Mouse (Mus musculus) erythroid progenitor cell, adult 5-6 weeks (primary cell): ENCODE data around the gene Nup210l. TPM values are rescaled to one million over a fixed set of nuclear protein-coding genes. Genes with fewer than 3 reads are reported as not detected.

Source experiments
- ATAC-seq: replicated peaks from 2 replicates; pipeline ENCODE4 v1.8.0; 2016; ENCODE audit warnings: moderate number of reproducible peaks, mild to moderate bottlenecking, moderate TSS enrichment, inconsistent platforms; ENCODE audit not compliant: poor library complexity, low FRiP score, severe bottlenecking
- total RNA-seq, 2 experiments: library from RNA; stranded (forward) in 1 of 2; stranded (reverse) in 1 of 2; fragments of 150-400 nt in 1 of 2; fragments of 186-747, 209-891 nt in 1 of 2; gene quantifications; 2 replicates each; pipeline versions ENCODE4 v1.2.3 to v1.2.4; 2015 to 2017; ENCODE audit warnings: low replicate concordance in 2 of 2

The Nup210l gene
- total RNA-seq (2015; ENCODE audit: low replicate concordance), result not detected in 2 replicates
- not detected in 2 replicates for total RNA-seq (2017; ENCODE audit: low replicate concordance)

DNA sequence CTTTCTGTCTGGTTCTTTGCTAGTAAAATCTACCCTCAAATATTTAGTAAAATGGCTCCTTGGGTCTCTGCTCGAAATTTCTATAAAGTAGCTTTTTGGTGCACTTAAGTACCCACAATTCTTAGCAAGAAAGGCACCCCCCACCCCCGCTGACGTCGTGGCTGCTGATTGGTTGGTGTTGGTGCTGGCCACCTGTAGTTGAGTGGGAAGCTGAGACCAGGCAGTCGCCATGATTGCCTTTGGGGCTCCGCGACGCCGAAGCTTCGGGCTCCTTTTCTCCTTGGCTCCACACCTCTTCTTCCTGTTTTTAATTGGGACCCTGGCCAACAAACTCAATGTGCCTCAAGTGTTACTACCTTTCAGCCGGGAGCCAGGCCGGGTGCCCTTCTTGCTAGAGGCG lies at the start of gene Nup210l:
Nup210l (plus strand) TSS at position 195 of the 400 bp plus-strand sequence.
- no peak for ATAC-seq

DNA sequence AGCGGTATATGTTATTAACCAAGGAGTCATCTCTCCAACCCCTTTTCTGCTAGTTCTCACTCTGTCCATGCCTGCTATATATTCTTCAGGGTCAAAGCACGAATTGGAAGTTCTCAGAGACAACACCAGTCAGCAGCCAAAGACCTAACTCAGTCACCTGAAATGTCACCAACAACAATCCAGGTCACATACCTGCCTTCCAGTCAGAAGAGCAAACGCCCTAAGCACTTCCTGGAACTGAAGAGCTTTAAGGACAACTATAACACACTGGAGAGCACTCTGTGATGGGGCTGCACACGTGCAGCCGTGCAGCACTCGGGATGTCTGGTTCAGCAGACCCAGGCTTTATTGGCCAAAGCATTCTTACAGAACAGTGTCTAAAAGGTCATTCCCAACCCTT lies 42.4 kb upstream of the Nup210l start:
- no peak for ATAC-seq

DNA sequence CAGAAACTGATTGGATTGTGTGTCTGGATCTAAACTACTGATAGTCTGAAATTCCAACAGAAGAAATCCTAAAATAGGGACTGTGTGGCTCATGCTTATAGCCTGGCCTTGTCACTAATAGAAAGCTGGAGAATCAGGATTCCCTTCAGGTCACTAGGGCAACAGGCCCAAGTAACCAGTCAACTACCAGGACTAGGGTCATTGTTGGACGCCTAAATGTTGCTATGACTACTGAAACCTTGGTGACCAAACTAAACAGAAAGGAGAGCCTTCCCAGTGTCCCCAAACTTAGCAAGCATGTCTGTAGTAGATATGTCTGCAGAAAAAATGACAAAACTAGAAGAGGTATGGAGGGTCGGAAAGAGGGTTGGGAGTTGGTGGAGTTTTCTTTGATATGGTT lies 41.4 kb upstream of the Nup210l start:
- no peak for ATAC-seq

DNA sequence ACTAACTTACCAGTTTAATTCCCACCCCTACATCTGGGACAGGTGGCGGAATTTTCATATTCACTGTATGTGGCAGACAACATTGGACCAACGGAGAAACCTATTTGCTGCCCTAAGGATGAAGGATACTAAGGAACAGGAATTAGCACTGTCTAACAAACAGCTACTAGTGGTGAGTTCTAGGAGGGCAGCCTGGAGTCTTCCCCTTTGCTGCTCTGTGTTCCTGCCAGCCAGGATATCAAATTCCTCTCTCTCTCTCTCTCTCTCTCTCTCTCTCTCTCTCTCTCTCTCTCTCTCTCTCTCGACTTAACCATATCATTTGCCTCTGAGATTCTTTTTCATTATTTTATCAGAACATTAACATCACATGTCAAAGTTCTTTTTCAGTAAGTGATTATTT lies 39.5 kb upstream of the Nup210l start:
- no peak for ATAC-seq

DNA sequence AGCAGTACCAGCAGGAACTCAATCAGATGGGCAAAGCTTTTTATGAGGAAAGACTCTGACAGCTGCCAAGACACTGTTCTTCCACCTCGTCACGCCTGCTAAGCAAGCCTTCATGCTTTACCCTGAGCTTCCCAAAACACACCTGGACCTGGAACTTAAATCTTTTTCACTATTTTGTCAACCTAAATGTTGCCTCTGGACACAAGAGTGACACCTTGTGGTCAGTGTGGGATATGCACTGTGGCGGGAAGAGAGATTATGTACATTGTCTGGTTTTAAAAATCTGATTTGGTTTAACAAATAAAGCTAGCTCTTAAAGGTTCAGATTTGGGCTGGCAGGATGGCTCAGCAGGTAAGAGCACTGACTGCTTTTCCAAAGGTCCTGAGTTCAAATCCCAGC lies 38.4 kb upstream of the Nup210l start:
- peak; percentile 75 for ATAC-seq

DNA sequence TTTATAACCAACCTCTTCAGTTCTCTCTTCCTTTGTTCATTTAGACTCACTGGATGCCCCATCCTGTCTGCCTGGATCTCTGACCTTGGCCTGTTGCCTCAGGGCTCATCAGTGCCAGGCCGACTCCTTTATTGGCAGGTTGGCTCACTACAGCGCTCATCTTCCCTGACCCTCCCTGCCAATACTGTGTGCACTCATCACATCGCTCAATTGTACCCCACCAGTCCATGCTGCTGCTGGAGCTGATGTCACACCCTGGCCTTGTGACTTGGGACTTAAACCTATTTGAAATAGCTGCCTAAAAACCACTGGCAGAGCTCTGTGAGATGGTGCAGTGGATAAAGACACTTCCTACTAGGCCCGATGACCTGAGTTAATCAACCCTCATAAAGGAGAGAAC lies 36.1 kb upstream of the Nup210l start:
- ATAC-seq, result no peak

DNA sequence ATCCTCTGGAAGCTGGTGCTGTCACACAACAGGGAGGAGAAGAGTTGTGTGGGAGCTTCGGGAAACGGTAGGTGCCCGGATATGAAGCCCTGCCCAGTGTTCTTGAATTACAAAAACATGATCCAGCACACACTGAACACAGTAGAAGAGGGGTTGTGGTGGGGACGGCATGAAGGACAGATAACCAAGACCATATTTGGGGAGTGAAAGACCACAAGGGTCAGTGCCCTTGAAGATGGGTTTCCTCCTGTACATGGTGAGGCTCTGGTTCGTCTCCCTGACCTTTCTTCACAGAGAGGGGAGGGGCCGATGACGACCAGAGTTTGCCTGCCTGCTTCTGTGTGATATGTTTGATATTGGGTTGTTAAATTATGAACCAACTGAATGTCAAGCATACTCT lies 34.2 kb upstream of the Nup210l start:
- no peak for ATAC-seq

DNA sequence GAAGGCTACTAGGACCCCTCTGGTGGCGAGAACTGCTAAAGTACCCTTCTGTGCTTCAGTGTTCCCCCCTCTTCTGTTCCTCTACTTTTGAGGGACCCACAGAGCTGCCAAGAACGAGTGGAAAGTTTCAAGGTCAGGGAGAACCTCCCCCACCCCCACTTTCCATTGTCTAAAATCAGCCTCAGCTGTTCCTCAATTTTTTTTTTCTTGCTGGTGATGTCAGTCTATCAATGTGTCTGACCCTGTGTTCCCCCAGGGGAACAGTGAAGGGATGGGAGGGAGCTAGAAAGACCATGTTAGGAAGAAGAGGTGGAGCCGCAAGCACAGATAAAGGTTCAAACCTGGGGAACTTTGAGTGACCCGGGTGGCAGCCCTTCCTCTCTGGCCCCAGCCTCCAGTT lies 31.6 kb upstream of the Nup210l start, which contains the start of gene Tpm3:
Tpm3 (plus strand) TSS at position 356 of the 400 bp plus-strand sequence.
- no peak for ATAC-seq

DNA sequence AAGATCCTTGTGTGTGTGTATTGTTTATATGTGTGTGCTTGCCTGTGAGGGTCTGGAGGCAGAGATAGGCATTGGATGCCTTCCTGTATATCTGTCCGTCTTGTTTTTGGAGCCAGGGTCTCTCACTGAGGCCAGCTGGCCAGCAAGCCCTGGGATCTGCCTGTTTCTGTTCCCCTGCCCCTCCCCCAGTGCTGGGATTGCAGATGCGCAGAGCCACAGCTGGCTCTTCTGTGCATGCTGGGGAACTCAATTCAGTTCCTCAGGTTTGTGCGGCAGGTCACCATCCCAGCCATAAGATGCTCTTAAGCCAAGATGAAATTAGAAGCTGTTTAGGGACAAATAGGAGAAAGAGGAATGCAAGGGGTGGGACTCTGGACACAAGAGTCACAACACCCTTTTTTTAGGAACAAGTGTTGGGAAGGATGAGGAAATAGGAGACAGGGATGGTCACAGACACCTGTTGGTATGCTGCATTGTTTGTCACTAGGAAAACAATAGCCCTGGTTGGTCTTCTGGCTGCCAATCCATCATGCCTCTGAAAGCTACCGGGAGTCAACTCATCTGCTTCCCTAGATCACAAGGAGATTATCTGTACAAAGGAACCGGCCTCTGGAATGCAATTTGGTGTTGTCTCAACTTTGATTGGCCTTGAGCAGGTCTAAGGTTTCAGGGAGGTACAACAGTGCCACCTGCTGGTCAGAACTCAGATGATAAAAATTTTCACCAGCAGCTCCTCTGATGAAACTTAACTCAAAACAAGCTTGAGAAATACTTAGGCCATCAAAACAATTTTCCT lies 26.8 kb upstream of the Nup210l start:
- ATAC-seq, result no peak

DNA sequence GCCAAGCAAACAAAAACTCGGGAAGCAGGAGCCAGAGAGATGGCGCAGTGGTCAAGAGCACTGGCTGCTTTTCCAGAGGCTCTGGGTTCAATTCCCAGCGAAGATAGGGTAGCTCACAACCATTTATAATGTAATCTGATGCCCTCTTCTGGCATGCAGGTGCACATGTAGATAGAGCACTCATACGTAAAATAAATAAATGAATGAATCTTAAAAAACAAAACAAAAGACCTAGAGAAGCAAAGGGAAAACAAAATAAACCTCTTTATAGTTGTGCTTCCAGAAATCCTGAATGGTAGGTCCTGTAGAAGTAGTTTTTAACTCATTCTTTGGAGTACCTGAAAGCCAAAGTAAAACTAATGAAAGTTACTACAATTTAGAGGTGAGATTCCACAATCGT lies 25.7 kb upstream of the Nup210l start:
- ATAC-seq, result no peak

DNA sequence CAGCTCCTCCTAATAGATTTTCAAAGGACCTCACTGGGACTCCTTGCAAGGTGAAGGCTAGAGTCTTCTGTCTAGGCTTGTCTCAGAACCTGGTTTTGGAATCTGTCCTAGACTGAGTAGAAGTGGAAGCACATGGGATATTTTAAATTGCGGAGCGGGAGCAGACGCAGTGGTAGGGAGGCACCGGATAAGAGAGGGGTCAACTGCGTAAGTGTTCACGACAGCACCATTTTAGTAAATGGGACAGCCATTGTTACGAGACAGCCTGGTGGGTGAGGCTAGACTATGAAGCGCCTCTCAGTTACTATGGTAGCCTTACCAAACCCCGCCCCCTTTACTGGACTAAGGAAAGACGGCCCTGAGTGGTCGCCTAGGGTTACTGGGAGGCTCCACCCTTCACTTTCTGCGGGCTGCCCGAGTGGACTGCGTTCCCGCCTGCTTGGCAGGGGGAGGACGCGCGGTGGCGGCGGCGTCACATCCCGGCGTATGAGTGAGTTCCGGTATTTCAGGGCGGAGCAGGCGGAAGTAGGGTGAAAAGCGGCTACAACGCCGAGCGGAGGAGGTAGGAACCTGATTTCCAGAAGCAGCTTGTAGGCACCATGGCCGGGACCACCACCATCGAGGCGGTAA lies 24.7 kb upstream of the Nup210l start:
- peak; percentile 92 for ATAC-seq

DNA sequence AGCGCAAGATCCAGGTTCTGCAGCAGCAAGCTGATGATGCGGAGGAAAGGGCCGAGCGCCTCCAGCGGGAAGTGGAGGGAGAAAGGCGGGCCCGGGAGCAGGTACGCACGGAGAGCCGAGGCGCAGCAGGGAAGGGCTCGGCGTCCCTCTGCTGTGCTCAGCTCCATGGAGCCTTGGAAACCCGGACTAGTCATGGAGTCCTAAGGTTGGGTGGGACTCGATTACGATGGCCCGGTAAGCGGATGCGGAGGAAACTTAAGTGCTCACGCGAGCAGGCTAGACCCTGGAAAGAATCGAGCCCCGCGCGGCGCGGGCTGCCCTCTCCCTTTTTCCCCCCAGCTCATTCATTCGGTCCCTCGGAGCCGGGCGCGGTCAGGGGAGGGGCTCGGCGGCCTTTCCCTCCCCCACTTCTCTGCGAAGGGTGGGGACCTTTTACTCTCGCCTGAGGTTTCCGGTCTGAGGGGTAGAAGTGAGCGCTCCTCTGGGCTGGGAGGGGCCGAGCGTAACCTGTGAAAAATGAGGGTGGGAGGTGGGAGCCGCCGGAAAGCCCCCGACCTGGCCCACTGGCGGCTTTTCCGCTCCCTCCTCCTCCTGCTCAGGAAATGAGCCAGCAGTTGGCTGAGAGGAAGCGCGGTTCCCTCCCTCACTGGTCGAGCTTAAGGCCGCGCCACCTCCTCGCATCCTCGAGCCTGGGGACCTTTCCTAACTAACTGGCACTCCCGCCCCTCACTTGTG lies 24.0 kb upstream of the Nup210l start:
- ATAC-seq, result peak; percentile 67

DNA sequence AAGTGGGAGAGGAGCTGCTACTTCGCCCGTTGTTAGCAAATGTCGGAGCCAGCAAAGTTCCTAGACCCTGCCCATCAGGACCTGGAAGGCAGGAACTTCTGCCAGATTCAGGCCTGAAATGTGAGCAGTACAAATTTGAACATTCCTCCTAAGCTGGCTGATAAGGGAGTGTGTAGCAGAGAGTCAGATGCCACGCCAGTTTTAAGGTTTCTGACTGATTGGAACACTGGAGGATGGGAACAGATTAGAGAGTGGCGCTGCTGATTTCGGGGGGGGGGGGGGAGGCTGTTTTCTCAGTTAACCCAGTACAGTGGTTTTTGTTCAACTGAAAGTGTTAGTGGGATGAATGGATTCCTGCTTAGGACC lies 23.5 kb upstream of the Nup210l start:
- 0 out of 2 replicates have a peak, but pooled peaks have one; percentile 2 for ATAC-seq

DNA sequence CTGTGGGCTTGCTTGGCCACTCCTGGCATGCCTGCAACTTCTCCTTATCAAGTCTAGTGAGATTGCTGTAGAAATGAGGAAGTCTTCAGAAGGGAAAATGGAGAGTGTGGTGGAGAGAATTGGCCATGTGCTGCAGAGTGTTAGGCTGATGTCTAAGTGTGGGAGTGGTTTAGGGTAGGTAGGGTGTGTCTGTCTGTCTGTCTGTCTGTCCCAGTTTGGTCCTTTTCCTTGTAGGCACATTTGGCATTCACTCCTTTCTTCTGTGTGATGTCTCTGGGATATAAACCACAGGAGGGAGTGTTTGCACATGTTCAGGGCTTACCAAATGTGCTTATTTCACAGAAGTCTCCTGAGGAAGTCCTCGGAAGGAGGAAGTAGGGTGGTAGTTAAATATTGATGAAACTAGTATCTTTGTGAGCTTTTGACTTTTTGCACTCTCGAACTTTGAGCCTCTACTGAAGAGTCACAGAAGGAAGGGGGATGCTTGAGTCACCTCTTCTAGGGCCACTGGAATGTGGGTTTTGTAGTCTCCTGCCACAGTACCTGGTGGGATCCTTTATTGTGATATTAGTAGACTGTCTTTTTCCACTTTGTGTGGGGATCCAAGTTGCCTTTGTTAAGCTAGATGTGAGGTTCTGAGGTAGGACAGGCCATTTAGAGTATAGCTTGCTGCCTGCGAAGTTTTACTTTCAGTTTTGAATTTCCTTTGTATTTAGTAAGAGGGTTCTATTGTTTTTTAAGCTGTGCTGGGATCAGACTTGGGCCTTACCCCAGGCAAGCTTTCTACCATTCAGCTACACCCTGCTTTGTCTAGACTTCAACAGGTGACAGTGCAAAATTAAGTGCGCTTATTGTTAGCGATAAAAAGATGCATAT lies 22.3 kb upstream of the Nup210l start:
- no peak for ATAC-seq

DNA sequence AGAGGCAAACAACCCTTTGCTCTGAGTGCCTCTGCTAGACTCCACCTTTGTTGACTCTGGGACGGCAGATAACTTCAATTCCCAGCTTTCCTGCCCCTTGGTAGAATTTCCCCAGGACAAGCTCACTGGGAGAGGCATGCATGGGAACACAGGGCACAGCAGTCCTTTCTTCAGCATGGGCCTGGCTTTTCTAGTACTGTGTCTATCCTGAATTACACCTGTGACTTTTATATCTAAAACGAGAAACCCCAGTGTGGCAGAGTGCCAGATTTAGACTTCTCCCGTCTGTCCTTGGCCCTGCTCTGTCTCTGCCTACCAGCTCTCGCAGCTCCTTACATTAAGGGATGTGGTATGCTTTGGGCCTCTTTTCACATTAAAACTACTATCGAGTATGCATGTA lies 20.9 kb upstream of the Nup210l start:
- no peak for ATAC-seq

DNA sequence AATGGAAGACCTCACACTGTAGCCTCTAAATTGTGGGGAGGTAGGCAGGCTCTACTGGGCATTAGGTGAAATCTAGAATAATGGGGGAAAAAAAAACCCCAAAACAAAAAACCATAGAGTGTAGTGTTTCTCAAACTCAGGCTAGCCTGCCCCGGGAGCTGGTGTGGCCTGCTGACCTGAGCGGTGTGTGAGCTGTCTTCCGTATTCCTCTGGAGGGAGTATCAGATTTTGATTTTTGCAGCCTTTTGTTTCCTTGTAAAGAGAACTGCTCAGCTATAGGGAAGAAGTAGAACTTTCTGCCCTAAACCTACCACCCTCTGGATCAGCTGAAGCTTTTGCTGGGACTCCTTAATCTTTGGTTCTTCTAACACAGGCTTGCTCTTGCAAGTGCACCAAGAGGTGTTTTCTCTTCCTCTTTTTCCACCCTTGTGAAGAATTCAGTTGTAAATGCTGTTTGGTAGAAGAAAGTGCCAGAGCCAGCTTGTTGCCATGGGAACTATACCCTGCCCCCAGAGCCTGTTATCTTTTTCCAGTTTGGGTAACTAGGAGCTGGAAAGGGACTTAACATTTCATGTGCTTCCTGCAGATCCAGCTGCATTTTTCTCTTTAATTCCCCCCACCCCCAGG lies 20.1 kb upstream of the Nup210l start:
- no peak for ATAC-seq

DNA sequence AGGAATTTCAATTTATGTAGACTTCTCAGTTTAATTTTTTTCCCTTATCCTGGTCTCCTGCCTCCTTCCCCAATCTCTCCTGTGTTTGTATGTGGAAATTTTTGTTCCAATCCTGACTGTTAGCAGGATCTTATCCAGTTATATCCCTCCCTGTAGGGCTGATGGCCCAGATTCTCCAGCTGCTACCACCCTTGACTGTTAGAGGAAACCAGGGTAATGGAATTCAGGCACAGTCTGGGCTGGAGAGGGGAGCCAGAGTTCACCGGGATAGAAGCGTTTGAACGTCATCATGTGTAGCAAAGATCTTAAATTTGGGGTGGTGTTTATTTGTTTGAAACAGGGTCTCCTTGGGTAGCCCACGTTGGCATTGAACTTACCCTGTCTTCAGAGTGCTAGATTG lies 19.1 kb upstream of the Nup210l start:
- no peak for ATAC-seq

DNA sequence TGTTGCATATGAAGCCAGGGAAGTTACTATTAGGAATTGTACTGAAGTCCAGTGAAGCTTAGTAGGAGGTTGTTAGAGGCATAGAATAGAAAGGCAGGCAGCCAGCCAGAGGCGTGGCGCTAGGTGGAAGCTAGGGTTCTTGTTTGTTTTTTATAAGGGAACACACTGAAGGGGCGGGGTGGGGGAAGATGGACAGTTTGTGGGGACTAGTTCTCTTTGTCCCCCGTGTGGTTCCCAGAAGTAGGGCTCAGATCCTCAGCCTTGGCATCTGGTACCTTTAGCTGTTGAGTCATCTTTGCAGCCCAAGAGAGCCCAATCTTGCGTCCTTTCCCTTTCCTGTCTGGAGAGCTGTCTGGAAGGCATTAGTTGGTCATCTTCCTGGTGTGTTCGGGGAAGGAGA lies 18.7 kb upstream of the Nup210l start:
- no peak for ATAC-seq

DNA sequence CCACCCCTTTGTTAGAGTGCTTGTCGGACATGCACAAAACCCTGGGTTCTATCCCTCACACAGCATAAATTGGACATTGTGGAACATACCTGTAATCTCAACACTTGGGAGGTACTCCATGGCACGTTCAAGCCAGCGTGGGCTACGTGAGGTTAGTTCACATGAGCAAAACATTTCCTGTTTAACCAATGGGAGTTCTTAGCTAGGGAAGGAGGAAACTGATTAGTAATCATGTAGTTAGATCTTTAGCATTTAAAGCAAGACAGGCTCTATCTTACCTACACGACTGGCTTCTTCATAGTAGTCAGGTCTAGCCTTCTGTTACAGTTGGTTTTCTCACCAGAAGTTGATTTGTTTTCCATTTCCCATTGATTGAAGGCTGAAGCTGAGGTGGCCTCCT lies 17.9 kb upstream of the Nup210l start:
- no peak for ATAC-seq
